Mouse (Mus musculus): ENCODE measurements around the gene Slc12a6.

DNA sequence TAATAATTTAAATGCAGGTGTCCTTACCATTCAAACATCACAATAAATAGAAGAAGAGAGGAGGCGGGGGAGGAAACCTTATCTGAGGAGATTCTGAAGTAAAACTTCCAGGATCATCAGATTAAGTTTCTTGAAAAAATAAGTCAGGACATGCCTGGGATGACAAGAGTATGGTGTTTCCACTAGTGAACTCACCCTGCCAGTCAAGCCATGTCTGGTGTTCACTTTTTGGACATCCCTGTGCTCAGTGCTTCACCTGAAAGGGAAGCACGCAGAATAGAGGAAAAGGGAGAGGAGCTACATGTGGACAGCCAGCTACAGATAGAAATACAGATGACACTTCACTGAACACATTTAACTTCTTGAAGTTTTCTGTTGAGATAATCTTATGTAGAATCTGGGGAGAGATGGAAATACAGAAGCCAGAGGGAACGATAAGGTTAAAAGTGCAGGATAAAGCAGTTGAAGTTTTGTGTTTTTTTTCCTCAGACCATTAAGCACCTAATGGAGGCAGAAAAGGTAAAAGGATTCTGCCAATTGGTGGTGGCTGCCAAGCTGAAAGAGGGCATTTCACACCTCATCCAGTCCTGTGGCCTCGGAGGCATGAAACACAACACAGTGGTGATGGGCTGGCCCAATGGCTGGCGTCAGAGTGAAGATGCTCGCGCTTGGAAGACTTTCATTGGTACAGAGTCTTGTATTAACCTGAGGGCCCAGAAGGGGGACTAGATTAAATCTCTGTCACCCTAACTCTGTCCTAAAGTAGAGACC is 88.2 kb downstream of the Slc12a6 start:
- TF ChIP-seq POLR2A (IDR thresholded peaks at IDR 0.05; ENCODE audit: insufficient read depth, low read length) (no peak), CTCF (IDR thresholded peaks at IDR 0.05; ENCODE audit: low read depth, low read length) (no peak)

All from ES-Bruce4 (cell line).